Mouse (Mus musculus) heart, adult 2 months (tissue): ENCODE data around the gene Phf10. TPM values are rescaled to one million over a fixed set of nuclear protein-coding genes. Genes with fewer than 3 reads are reported as not detected.
"Not testable (repeated sequence)": the region's sequence is repeated elsewhere in the genome, so short reads cannot be mapped to it uniquely, and the experiment has no call there.

Experiments used
- DNase-seq, 2 experiments: peaks; one replicate each; pipeline ENCODE4 v3.0.0; 2021
- H3K27ac ChIP-seq: fragments of 200-600 bp; 2 replicates; pipeline ENCODE4 v1.8.1; 2022
- H3K27me3 ChIP-seq: fragments of 200-500 bp; 2 replicates; pipeline ENCODE4 v1.6.1; 2012; ENCODE audit warnings: mild to moderate bottlenecking, low read length, inconsistent platforms, mixed read lengths; ENCODE audit not compliant: control insufficient read depth, insufficient read depth
- H3K36me3 ChIP-seq: fragments of 200-500 bp; 2 replicates; pipeline ENCODE4 v1.6.1; 2012; ENCODE audit warnings: low read length, inconsistent platforms; ENCODE audit not compliant: control insufficient read depth, insufficient read depth
- H3K4me1 ChIP-seq: fragments of 200-500 bp; 2 replicates; pipeline ENCODE4 v1.6.1; 2011; ENCODE audit warnings: low read length; ENCODE audit not compliant: control insufficient read depth, insufficient read depth
- H3K4me3 ChIP-seq: fragments of 200-600 bp; 2 replicates; pipeline ENCODE4 v1.8.1; 2022
- H3K79me2 ChIP-seq: fragments of 200-500 bp; replicated peaks from 2 replicates; pipeline ENCODE4 v1.6.1; 2012; ENCODE audit warnings: mild to moderate bottlenecking, inconsistent platforms, low read length, moderate library complexity, mixed read lengths; ENCODE audit not compliant: control insufficient read depth, insufficient read depth
- H3K9ac ChIP-seq: fragments of 200-500 bp; 2 replicates; pipeline ENCODE4 v1.6.1; 2012; ENCODE audit warnings: low read depth, mild to moderate bottlenecking, control low read depth, inconsistent platforms, low read length, mixed read lengths
- WGBS: fragments of 180-500 bp; shearing (Covaris S2); methylation state at CpG from one replicate; pipeline ENCODE4 v1.1.7; 2018; 5-methylcytosine and 5-hydroxymethylcytosine counted together
- intact Hi-C: fragments of 180-260 bp; cut with DNase I; formaldehyde crosslinking; loops from one replicate; pipeline ENCODE4 v1.15.1; 2025
- long read RNA-seq: library from polyadenylated mRNA; stranded (forward); transcript quantifications from one replicate; pipeline ENCODE4 v2.0.0, GENCODE M21; 2021
- polyA plus RNA-seq: library from polyadenylated mRNA; depleted of rRNA; stranded (reverse); fragments of >200 nt; gene quantifications from 2 replicates; pipeline ENCODE4 v1.2.3, GENCODE M21; 2012; rRNA removed
- total RNA-seq, 2 experiments: library from RNA; stranded (reverse); gene quantifications; 2 replicates each; pipeline ENCODE4 v1.2.3; 2021

The Phf10 gene
- 10 to 100 TPM; 45.3 to 53.1 TPM for total RNA-seq
- 19.0 and 33.5 TPM in 2 replicates for polyA plus RNA-seq
- long read RNA-seq, transcript Phf10-201 (12 exons, 1,663 nt) = major isoform, 13 of 38 reads
- long read RNA-seq, partial matches to known transcripts = 13 of 38 reads
- long read RNA-seq, other reads (novel, unspliced or antisense) = 12 of 38 reads

GRCm38 (mm10) chr17:14960951-14961556 is at the start of gene Phf10:
Gene Phf10 (minus strand): TSS chr17:14961273.
- H3K79me2 ChIP-seq, intact Hi-C loops, H3K36me3 ChIP-seq, H3K4me1 ChIP-seq, H3K27me3 ChIP-seq: not testable (repeated sequence)
- 8% methylated on average over 58 of the region's 100 CpGs for WGBS
- DNase-seq = peak; percentile 64 to 72
- Histone ChIP-seq H3K27ac (peak within 1 kb of the TSS; percentile 58), H3K4me3 (peak within 1 kb of the TSS; percentile 82), H3K9ac (peak within 1 kb of the TSS; percentile 73)

GRCm38 (mm10) chr17:15009706-15010413 is 48.8 kb upstream of the Phf10 start, which contains the start of gene Gm3435:
Gene Gm3435 (plus strand): TSS chr17:15010176.
- H3K27ac ChIP-seq, H3K27me3 ChIP-seq, H3K4me1 ChIP-seq, DNase-seq, H3K4me3 ChIP-seq, H3K36me3 ChIP-seq, H3K9ac ChIP-seq, intact Hi-C loops, H3K79me2 ChIP-seq: not testable (repeated sequence)
- no CpG with 5 or more reads among the region's 60 CpGs for WGBS

GRCm38 (mm10) chr17:15009088-15009487 is 48.0 kb upstream of the Phf10 start:
- DNase-seq, H3K79me2 ChIP-seq, H3K36me3 ChIP-seq, H3K27ac ChIP-seq, H3K27me3 ChIP-seq, H3K4me3 ChIP-seq, H3K4me1 ChIP-seq, H3K9ac ChIP-seq, intact Hi-C loops: not testable (repeated sequence)
- no CpG with 5 or more reads among the region's 3 CpGs for WGBS

GRCm38 (mm10) chr17:15000047-15000446 is 39.0 kb upstream of the Phf10 start:
- H3K27ac ChIP-seq, H3K9ac ChIP-seq, DNase-seq, H3K4me1 ChIP-seq, H3K36me3 ChIP-seq, H3K27me3 ChIP-seq, intact Hi-C loops, H3K4me3 ChIP-seq, H3K79me2 ChIP-seq: not testable (repeated sequence)
- WGBS = no CpG with 5 or more reads among the region's 4 CpGs

GRCm38 (mm10) chr17:14994140-14994539 is 33.1 kb upstream of the Phf10 start:
- H3K9ac ChIP-seq, intact Hi-C loops, DNase-seq, H3K79me2 ChIP-seq, H3K4me3 ChIP-seq, H3K4me1 ChIP-seq, H3K27ac ChIP-seq, H3K27me3 ChIP-seq, H3K36me3 ChIP-seq: not testable (repeated sequence)
- no CpG with 5 or more reads among the region's 5 CpGs for WGBS

- intact Hi-C loops, H3K27me3 ChIP-seq, H3K27ac ChIP-seq, H3K4me3 ChIP-seq, H3K79me2 ChIP-seq, H3K4me1 ChIP-seq, DNase-seq, H3K36me3 ChIP-seq, H3K9ac ChIP-seq: not testable (repeated sequence)
- no CpG with 5 or more reads among the region's 47 CpGs for WGBS
Measured at GRCm38 (mm10) chr17:14993139-14993832, 32.2 kb upstream of the Phf10 start.

GRCm38 (mm10) chr17:14992522-14993138 is 31.6 kb upstream of the Phf10 start:
- H3K36me3 ChIP-seq, intact Hi-C loops, H3K79me2 ChIP-seq, H3K4me1 ChIP-seq, H3K27ac ChIP-seq, DNase-seq, H3K4me3 ChIP-seq, H3K9ac ChIP-seq, H3K27me3 ChIP-seq: not testable (repeated sequence)
- WGBS = no CpG with 5 or more reads among the region's 98 CpGs

- WGBS = 88% methylated on average over 4 of the region's 5 CpGs
- DNase-seq = peak; percentile 4 to 18
Measured at GRCm38 (mm10) chr17:14990116-14990702, 29.1 kb upstream of the Phf10 start.

More at GRCm38 (mm10) chr17:14990116-14990702, 29.1 kb upstream of the Phf10 start:
- H3K27me3 ChIP-seq, H3K79me2 ChIP-seq, H3K36me3 ChIP-seq, H3K4me1 ChIP-seq, H3K4me3 ChIP-seq, H3K9ac ChIP-seq, intact Hi-C loops, H3K27ac ChIP-seq: not testable (repeated sequence)
